Mouse (Mus musculus): ENCODE data around the gene Bicral. TPM values are rescaled to one million over a fixed set of nuclear protein-coding genes. Genes with fewer than 3 reads are reported as not detected.

Bicral gene
- polyA plus RNA-seq, 2 experiments = 5.4 to 17.7 TPM

DNA sequence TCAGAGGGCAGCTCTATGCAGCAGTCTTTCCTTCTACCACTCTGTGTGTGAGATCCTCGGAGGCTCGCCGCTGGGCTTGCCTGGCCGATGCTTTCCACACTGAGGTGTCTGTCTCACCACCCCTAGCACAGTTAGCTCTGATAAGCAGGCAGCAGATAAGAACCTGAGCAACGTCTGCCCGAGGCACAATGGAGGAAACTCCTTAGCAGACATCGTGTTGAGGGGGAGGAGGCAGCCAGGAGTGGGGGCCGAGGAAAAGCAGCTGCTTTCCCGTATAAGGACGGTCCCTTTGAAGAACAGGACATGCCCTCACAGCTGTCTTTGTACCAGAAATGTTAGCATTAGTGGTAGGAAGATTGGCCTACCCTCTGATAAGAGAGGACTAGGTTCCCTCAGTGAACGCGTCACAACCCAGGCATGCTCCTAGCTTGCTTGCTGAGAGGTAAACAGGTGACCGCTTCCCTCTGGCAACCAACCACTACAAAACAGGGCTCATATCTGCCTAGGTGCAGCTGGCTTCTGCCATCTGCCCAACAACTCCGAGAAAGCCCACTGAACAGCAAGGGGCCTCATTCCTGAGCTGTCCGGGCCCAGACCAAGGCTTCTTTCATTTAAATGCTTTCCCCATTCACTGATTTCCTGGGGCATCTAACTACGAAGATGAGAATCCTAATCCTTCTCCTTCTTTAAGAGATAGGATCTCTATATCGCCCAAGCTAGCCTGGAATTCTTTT, 27.8 kb upstream of the Bicral start:
- DNase-seq (ENCODE audit: low spot score) (no peak), ATAC-seq (ENCODE audit: low FRiP score, low read depth) (no peak)
- Histone ChIP-seq H3K4me2 (replicated peaks; ENCODE audit: low read depth, low read length, severe bottlenecking) (no peak overlapping the region), H3K9ac (ENCODE audit: low read depth, low read length, severe bottlenecking) (no peak overlapping the region), H3K4me3 (replicated peaks; ENCODE audit: low read length) (no peak overlapping the region), H3K9me3 (ENCODE audit: control insufficient read depth, low read length) (no peaks in the 10 kb centered on the region), H3K27ac (replicated peaks; ENCODE audit: low read depth, low read length) (no peak overlapping the region), H3K36me3 (ENCODE audit: control insufficient read depth, insufficient read depth, low read length) (no peaks in the 10 kb centered on the region), H3K27me3 (ENCODE audit: control insufficient read depth, insufficient read depth, low read length) (no peaks in the 10 kb centered on the region), H3K4me1 (ENCODE audit: control insufficient read depth, insufficient read depth, low read length) (0 out of 2 replicates have a peak, but pooled peaks cover 5% of the 10 kb centered on the region)
- 42% methylated on average over 17 of the region's 17 CpGs for WGBS
- TF ChIP-seq POLR2A (IDR thresholded peaks at IDR 0.05; ENCODE audit: borderline replicate concordance, extremely low read depth, insufficient read depth, insufficient read length) = no peak

DNA sequence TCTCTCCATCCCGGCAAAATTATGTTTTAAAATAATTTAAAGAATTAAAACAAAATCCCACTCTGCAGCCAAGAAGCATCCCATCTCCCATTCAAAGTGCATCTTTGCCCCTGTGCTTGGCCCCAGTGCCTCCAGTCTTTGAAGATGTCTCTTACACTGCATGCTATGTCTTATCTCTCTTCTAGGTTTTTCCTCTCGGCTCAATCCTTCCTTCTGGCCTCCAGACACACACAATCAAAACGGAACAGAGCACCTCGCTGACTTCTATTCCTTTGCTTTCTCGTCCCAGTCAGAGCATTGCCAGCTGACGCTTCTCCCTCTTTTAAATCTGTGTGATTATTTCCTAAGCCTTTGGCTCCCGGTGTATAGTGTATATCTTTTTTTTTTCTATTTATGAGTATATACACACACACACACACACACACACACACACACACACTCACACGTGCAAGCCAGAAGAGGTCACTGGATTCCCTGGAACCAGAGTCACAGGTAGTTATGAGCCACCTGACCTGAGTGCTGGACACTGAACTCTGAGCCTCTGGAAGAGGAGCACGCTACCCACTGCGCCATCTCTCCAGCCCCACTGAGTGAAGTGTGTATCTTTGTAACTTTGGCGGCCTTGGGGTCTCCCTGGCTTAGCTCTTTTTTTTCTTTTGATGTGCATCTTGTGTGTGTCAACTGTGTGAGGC, 27.1 kb upstream of the Bicral start:
- no peak overlapping the region for H3K27ac ChIP-seq (replicated peaks; ENCODE audit: low read depth, low read length)
- H3K36me3 ChIP-seq (ENCODE audit: control insufficient read depth, insufficient read depth, low read length) = no peaks in the 10 kb centered on the region
- 80% methylated on average over 11 of the region's 11 CpGs for whole genome bisulfite sequencing
- H3K4me1 ChIP-seq (ENCODE audit: control insufficient read depth, insufficient read depth, low read length) = 0 out of 2 replicates have a peak, but pooled peaks cover 5% of the 10 kb centered on the region
- no peak overlapping the region for H3K4me3 ChIP-seq (replicated peaks; ENCODE audit: low read length)
- DNase-seq (ENCODE audit: low spot score) = no peak
- no peak for TF ChIP-seq POLR2A (IDR thresholded peaks at IDR 0.05; ENCODE audit: borderline replicate concordance, extremely low read depth, insufficient read depth, insufficient read length)
- H3K27me3 ChIP-seq (ENCODE audit: control insufficient read depth, insufficient read depth, low read length) = no peaks in the 10 kb centered on the region
- no peak for ATAC-seq (ENCODE audit: low FRiP score, low read depth)
- no peak overlapping the region for H3K9ac ChIP-seq (ENCODE audit: low read depth, low read length, severe bottlenecking)
- no peaks in the 10 kb centered on the region for H3K9me3 ChIP-seq (ENCODE audit: control insufficient read depth, low read length)
- H3K4me2 ChIP-seq (replicated peaks; ENCODE audit: low read depth, low read length, severe bottlenecking) = no peak overlapping the region

DNA sequence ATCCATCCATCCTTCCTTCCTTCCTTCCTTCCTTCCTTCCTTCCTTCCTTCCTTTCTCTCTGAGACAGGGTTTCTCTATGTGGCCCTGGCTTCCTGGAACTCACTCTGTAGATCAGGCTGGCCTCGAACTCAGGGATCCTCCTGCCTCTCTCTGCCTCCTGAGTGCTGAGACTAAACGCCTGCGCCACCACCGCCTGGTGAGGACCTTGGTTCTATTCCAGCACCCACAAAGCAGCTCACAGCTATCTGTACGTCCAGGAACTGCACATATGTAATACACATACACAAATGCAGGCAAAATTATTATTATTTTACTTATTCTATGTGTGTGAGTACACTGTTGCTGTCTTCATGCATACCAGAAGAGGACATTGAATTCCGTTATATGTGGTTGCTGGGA, 26.5 kb upstream of the Bicral start:
- H3K4me3 ChIP-seq (replicated peaks; ENCODE audit: low read length) = no peak overlapping the region
- H3K27me3 ChIP-seq (ENCODE audit: control insufficient read depth, insufficient read depth, low read length) = no peaks in the 10 kb centered on the region
- DNase-seq (ENCODE audit: low spot score) (no peak), ATAC-seq (ENCODE audit: low FRiP score, low read depth) (no peak)
- TF ChIP-seq POLR2A (IDR thresholded peaks at IDR 0.05; ENCODE audit: borderline replicate concordance, extremely low read depth, insufficient read depth, insufficient read length) = no peak
- no peaks in the 10 kb centered on the region for H3K9me3 ChIP-seq (ENCODE audit: control insufficient read depth, low read length)
- H3K36me3 ChIP-seq (ENCODE audit: control insufficient read depth, insufficient read depth, low read length) = no peaks in the 10 kb centered on the region
- no peak overlapping the region for H3K9ac ChIP-seq (ENCODE audit: low read depth, low read length, severe bottlenecking)
- WGBS = 93% methylated on average over 6 of the region's 6 CpGs
- H3K4me1 ChIP-seq (ENCODE audit: control insufficient read depth, insufficient read depth, low read length) = 0 out of 2 replicates have a peak, but pooled peaks cover 5% of the 10 kb centered on the region
- no peak overlapping the region for H3K4me2 ChIP-seq (replicated peaks; ENCODE audit: low read depth, low read length, severe bottlenecking)
- H3K27ac ChIP-seq (replicated peaks; ENCODE audit: low read depth, low read length) = no peak overlapping the region

DNA sequence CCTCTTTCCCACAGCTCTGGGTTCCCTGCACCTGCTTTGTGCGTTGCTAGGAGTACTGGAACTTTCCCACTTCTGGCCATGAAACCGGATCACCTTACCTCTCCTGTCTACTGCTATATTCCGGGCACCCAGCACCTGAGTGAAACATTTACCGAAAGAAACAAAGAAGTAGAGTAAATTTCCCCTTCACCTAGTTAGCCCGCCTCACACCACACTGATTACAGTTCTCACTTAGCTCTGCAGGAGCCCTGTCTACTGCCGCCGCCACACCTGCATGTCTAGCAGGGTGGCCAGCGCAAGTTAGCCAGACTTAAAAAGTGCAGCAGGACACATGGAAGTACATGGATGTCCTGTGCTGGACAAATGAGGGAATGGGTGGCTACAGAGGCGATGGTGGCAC, 24.8 kb upstream of the Bicral start:
- WGBS = 81% methylated on average over 9 of the region's 9 CpGs
- ATAC-seq (ENCODE audit: low FRiP score, low read depth) (no peak), DNase-seq (ENCODE audit: low spot score) (no peak)
- no peak overlapping the region for H3K9ac ChIP-seq (ENCODE audit: low read depth, low read length, severe bottlenecking)
- H3K36me3 ChIP-seq (ENCODE audit: control insufficient read depth, insufficient read depth, low read length) = no peaks in the 10 kb centered on the region
- H3K4me3 ChIP-seq (replicated peaks; ENCODE audit: low read length) = no peak overlapping the region
- H3K9me3 ChIP-seq (ENCODE audit: control insufficient read depth, low read length) = no peaks in the 10 kb centered on the region
- H3K27me3 ChIP-seq (ENCODE audit: control insufficient read depth, insufficient read depth, low read length) = no peaks in the 10 kb centered on the region
- H3K4me1 ChIP-seq (ENCODE audit: control insufficient read depth, insufficient read depth, low read length) = 0 out of 2 replicates have a peak, but pooled peaks cover under 1% of the 10 kb centered on the region
- no peak for TF ChIP-seq POLR2A (IDR thresholded peaks at IDR 0.05; ENCODE audit: borderline replicate concordance, extremely low read depth, insufficient read depth, insufficient read length)
- H3K27ac ChIP-seq (replicated peaks; ENCODE audit: low read depth, low read length) = no peak overlapping the region
- no peak overlapping the region for H3K4me2 ChIP-seq (replicated peaks; ENCODE audit: low read depth, low read length, severe bottlenecking)

DNA sequence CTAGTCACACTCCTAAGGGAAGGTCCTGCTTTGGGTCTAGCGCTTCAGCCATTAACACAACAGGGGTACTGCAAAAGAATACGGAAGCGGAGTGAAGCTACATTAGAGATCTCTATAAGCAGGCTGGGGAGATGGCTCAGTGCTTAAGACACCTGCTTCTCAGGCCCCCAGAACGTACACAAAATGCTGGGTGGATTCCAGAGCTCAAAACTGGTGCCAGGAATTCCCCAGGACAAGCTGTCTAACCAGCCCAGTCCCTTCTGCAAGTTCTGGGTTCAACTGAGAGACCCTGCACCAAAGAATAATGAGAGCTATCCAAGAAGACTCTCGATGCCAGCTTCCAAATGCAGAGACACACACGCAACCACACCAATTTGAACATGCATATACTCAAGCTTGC, 23.4 kb upstream of the Bicral start:
- Histone ChIP-seq H3K9ac (ENCODE audit: low read depth, low read length, severe bottlenecking) (no peak overlapping the region), H3K4me1 (ENCODE audit: control insufficient read depth, insufficient read depth, low read length) (no peaks in the 10 kb centered on the region), H3K9me3 (ENCODE audit: control insufficient read depth, low read length) (no peaks in the 10 kb centered on the region), H3K4me3 (replicated peaks; ENCODE audit: low read length) (no peak overlapping the region), H3K27ac (replicated peaks; ENCODE audit: low read depth, low read length) (no peak overlapping the region), H3K4me2 (replicated peaks; ENCODE audit: low read depth, low read length, severe bottlenecking) (no peak overlapping the region), H3K36me3 (ENCODE audit: control insufficient read depth, insufficient read depth, low read length) (no peaks in the 10 kb centered on the region), H3K27me3 (ENCODE audit: control insufficient read depth, insufficient read depth, low read length) (no peaks in the 10 kb centered on the region)
- no peak for ATAC-seq (ENCODE audit: low FRiP score, low read depth)
- no peak for TF ChIP-seq POLR2A (IDR thresholded peaks at IDR 0.05; ENCODE audit: borderline replicate concordance, extremely low read depth, insufficient read depth, insufficient read length)
- WGBS = 82% methylated on average over 6 of the region's 6 CpGs
- no peak for DNase-seq (ENCODE audit: low spot score)
